Mouse (Mus musculus): Measurements from ENCODE around the gene Thap2. TPM values are rescaled to one million over a fixed set of nuclear protein-coding genes. Genes with fewer than 3 reads are reported as not detected.

Thap2 gene
- polyA plus RNA-seq (2015; fragmentation: Nextera tagmentation; extraction: Ambion mirVana) = 18.6 and 22.6 TPM in 2 replicates

DNA sequence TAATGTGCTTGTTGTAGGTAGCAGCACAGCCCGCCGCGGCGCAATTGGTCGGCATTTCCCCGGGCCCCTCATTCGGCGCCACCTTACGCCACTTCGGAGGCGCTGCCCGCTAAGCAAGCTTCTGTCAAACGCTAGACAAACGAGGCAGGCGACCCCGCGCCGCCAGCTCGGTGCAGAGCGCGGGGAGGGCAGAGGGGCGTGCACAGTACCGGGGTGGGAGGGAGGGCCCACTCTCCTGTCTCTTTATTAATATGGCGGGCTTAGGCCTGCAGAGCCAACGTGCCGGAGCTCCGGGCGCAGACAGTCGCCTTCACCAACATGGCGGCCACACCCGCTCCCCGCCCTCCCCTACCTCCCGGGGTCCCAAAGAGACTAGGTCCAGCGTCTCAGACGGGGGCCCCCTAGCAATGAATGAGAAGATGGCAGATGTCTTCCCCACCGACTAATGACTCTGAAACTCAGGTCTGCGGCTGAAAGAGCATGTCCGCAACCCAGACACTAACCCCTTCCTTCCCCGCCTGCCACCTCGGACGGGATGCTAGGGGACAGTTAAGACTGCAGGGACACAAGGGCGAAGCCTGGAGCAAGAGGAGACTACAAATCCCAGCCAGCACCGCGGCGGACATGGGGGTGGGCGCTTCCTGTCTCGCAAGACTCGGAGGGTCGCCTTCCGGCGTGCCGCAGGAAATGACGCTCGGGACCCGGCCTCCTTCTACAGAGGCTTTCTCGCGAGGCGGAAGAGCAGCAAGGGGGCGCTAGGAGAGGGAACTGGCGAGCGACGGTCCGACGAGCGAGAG is at the start of gene Thap2, which contains the start of gene Zfc3h1:
Thap2 (minus strand) TSS at position 223 of the 797 bp plus-strand sequence.
Zfc3h1 (plus strand) TSS at position 739 of the 797 bp plus-strand sequence.
- H3K36me3 ChIP-seq (ENCODE audit: control insufficient read depth, insufficient read depth, low read length) = peaks cover 4% of the 10 kb centered on the region; the same call in 1 of the 2 replicates
- peak within 1 kb of the TSS; percentile 95 for H3K9ac ChIP-seq (ENCODE audit: low read depth, low read length)
- H3K9me3 ChIP-seq (ENCODE audit: control insufficient read depth, low read length) = no peaks in the 10 kb centered on the region
- peak; percentile 99 for ATAC-seq
- H3K4me3 ChIP-seq (ENCODE audit: low read length) = peak within 1 kb of the TSS; percentile 98
- under 1% methylated on average over 65 of the region's 65 CpGs for WGBS
- H3K27ac ChIP-seq (ENCODE audit: low read length) = peak within 1 kb of the TSS; percentile 98
- peaks cover 19% of the 10 kb centered on the region for H3K4me1 ChIP-seq (ENCODE audit: control insufficient read depth, insufficient read depth, low read length)
- H3K27me3 ChIP-seq (replicated peaks; ENCODE audit: control insufficient read depth, insufficient read depth, low read length) = no peaks in the 10 kb centered on the region
- H3K4me2 ChIP-seq (ENCODE audit: low read depth, low read length) = peak within 1 kb of the TSS; percentile 52

DNA sequence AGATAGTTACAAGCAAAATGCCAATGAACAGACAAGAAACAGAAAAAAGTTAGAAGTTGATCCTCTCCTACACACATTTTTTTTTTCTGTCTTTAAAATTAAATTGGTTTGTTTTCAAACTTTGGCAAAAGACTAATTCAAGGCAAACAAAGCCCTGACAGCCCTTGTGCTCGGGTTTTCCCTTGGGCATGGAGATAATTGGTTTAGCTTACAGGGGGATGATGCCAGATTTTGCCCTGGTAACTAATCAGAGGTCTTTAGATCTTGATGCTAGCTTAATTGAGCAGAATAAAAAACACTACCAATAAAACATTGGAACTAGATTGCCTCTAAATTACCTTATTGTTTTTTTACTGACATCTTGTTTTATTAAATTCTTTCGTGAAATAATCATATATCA is 41.1 kb upstream of the Thap2 start:
- ATAC-seq = no peak
- peaks cover 24% of the 10 kb centered on the region for H3K36me3 ChIP-seq (ENCODE audit: control insufficient read depth, insufficient read depth, low read length)
- H3K9ac ChIP-seq (ENCODE audit: low read depth, low read length) = no peak overlapping the region
- no peaks in the 10 kb centered on the region for H3K9me3 ChIP-seq (ENCODE audit: control insufficient read depth, low read length)
- H3K4me1 ChIP-seq (ENCODE audit: control insufficient read depth, insufficient read depth, low read length) = no peaks in the 10 kb centered on the region
- no peak overlapping the region for H3K4me3 ChIP-seq (ENCODE audit: low read length)
- no peaks in the 10 kb centered on the region for H3K27me3 ChIP-seq (replicated peaks; ENCODE audit: control insufficient read depth, insufficient read depth, low read length)
- no peak overlapping the region for H3K4me2 ChIP-seq (ENCODE audit: low read depth, low read length)
- no peak overlapping the region for H3K27ac ChIP-seq (ENCODE audit: low read length)
- 76% methylated on average over 2 of the region's 2 CpGs for WGBS

DNA sequence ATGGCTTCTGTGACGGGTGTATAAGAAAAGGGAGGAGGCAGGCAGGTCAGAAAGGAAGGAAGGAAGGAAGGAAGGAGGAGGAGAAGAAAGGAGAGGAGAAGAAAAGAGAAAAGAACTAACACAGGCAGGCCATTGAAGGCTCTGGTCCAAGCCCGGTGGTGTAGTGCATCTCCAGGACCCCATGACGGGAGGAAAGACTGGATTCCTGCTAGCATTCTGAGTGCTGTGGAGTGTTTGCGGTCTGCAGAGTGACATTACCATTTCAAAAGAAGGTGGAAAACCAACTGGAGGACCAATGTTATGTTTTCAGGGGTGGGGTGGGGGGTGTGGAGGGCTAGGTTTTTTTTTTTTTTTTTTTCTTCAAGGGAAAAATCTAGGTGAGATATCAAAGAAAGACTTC is 37.7 kb upstream of the Thap2 start:
- Histone ChIP-seq H3K36me3 (ENCODE audit: control insufficient read depth, insufficient read depth, low read length) (peaks cover 19% of the 10 kb centered on the region), H3K9ac (ENCODE audit: low read depth, low read length) (no peak overlapping the region), H3K4me2 (ENCODE audit: low read depth, low read length) (no peak overlapping the region), H3K9me3 (ENCODE audit: control insufficient read depth, low read length) (no peaks in the 10 kb centered on the region), H3K27me3 (replicated peaks; ENCODE audit: control insufficient read depth, insufficient read depth, low read length) (no peaks in the 10 kb centered on the region), H3K4me3 (ENCODE audit: low read length) (no peak overlapping the region), H3K4me1 (ENCODE audit: control insufficient read depth, insufficient read depth, low read length) (no peaks in the 10 kb centered on the region), H3K27ac (ENCODE audit: low read length) (no peak overlapping the region)
- 86% methylated on average over 4 of the region's 4 CpGs for WGBS
- no peak for ATAC-seq

DNA sequence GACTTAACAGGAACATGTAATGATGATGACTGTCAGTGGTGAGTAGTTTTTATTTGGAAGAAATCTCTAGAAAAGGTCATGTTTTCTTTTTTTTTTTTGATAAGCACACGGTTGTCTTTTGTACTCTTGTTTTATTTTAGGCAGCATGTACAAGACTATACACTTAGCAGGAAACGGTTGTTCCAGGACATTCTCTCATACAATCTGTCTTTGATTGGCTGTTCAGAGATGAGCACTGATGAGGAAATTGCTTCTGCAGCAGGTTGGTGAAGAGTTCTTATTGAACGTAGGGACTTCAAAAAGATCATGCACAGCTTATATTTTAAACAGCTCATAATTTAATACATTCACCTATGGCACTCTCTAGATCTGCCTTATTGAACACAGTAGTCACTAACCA is 29.8 kb upstream of the Thap2 start:
- Histone ChIP-seq H3K27ac (ENCODE audit: low read length) (no peak overlapping the region), H3K4me2 (ENCODE audit: low read depth, low read length) (no peak overlapping the region), H3K9ac (ENCODE audit: low read depth, low read length) (no peak overlapping the region), H3K36me3 (ENCODE audit: control insufficient read depth, insufficient read depth, low read length) (peaks cover 13% of the 10 kb centered on the region), H3K9me3 (ENCODE audit: control insufficient read depth, low read length) (no peaks in the 10 kb centered on the region), H3K4me3 (ENCODE audit: low read length) (no peak overlapping the region), H3K27me3 (replicated peaks; ENCODE audit: control insufficient read depth, insufficient read depth, low read length) (no peaks in the 10 kb centered on the region), H3K4me1 (ENCODE audit: control insufficient read depth, insufficient read depth, low read length) (no peaks in the 10 kb centered on the region)
- no peak for ATAC-seq
- 86% methylated on average over 3 of the region's 3 CpGs for WGBS

DNA sequence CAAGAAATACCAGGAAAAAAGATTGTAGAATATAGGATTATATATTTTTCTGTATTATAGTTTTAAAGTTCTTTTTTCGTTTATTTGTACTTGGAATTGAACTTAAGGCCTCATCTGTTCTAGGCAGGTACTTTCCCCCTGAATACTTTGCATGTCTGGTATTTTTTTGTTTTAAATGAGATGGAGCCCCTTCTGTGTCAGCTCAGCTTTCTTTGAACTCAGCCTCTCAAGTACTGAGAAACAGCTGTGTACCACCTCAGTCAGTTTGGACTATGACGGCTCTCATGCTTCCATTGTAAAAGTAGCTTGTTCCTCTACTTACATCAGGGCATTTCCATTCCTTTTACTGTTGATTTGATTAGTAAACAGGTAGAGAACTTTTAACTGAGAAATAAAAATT is 29.3 kb upstream of the Thap2 start:
- Histone ChIP-seq H3K9ac (ENCODE audit: low read depth, low read length) (no peak overlapping the region), H3K4me3 (ENCODE audit: low read length) (no peak overlapping the region), H3K27me3 (replicated peaks; ENCODE audit: control insufficient read depth, insufficient read depth, low read length) (no peaks in the 10 kb centered on the region), H3K9me3 (ENCODE audit: control insufficient read depth, low read length) (no peaks in the 10 kb centered on the region), H3K27ac (ENCODE audit: low read length) (no peak overlapping the region), H3K4me2 (ENCODE audit: low read depth, low read length) (no peak overlapping the region), H3K4me1 (ENCODE audit: control insufficient read depth, insufficient read depth, low read length) (no peaks in the 10 kb centered on the region), H3K36me3 (ENCODE audit: control insufficient read depth, insufficient read depth, low read length) (peaks cover 13% of the 10 kb centered on the region)
- WGBS = 94% methylated on average over 2 of the region's 2 CpGs
- ATAC-seq = no peak

DNA sequence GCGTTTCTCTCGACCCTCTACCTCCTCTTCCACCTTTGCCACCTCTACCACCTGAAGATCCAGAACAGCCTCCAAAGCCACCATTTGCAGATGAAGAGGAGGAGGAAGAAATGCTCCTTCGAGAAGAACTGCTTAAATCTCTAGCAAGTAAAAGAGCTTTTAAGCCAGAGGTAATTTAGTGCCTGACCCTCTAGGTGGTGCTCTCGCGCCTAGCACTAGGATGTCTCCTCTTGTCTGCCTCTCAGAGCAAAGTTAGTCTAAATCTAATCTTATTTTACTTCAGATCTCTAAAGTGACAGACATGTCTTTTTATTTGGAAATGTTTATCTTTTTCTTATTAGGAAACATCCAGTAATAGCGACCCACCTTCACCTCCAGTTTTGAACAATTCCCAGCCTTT is 22.1 kb upstream of the Thap2 start:
- no peak for ATAC-seq
- Histone ChIP-seq H3K9ac (ENCODE audit: low read depth, low read length) (no peak overlapping the region), H3K27me3 (replicated peaks; ENCODE audit: control insufficient read depth, insufficient read depth, low read length) (no peaks in the 10 kb centered on the region), H3K4me2 (ENCODE audit: low read depth, low read length) (no peak overlapping the region), H3K27ac (ENCODE audit: low read length) (no peak overlapping the region), H3K4me3 (ENCODE audit: low read length) (no peak overlapping the region), H3K9me3 (ENCODE audit: control insufficient read depth, low read length) (no peaks in the 10 kb centered on the region), H3K4me1 (ENCODE audit: control insufficient read depth, insufficient read depth, low read length) (no peaks in the 10 kb centered on the region), H3K36me3 (ENCODE audit: control insufficient read depth, insufficient read depth, low read length) (0 out of 2 replicates have a peak, but pooled peaks cover 11% of the 10 kb centered on the region)
- 66% methylated on average over 6 of the region's 6 CpGs for WGBS

DNA sequence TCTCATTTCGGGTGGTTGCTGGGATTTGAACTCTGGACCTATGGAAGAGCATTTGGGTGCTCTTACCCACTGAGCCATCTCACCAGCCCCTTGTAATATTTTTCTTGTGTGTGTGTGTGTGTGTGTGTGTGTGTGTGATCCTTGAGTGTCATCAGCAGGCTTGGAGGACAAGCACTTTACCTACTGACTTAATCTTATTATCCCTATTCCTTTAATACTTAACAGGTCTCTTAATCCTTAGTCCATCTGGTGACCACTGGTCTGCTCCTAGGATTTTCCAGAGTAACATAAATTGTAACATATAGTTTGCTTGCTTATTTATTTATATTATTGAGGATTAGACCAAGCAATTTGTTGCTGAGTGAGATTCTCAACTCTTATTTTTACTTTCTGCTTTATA is 7.7 kb upstream of the Thap2 start:
- H3K27ac ChIP-seq (ENCODE audit: low read length) = no peak overlapping the region
- H3K36me3 ChIP-seq (ENCODE audit: control insufficient read depth, insufficient read depth, low read length) = 0 out of 2 replicates have a peak, but pooled peaks cover 4% of the 10 kb centered on the region
- no peak for ATAC-seq
- H3K9ac ChIP-seq (ENCODE audit: low read depth, low read length) = no peak overlapping the region
- no peaks in the 10 kb centered on the region for H3K9me3 ChIP-seq (ENCODE audit: control insufficient read depth, low read length)
- H3K4me3 ChIP-seq (ENCODE audit: low read length) = no peak overlapping the region
- H3K4me1 ChIP-seq (ENCODE audit: control insufficient read depth, insufficient read depth, low read length) = peaks cover 18% of the 10 kb centered on the region
- WGBS = 100% methylated on average over 1 of the region's 1 CpGs
- H3K27me3 ChIP-seq (replicated peaks; ENCODE audit: control insufficient read depth, insufficient read depth, low read length) = no peaks in the 10 kb centered on the region
- H3K4me2 ChIP-seq (ENCODE audit: low read depth, low read length) = no peak overlapping the region

DNA sequence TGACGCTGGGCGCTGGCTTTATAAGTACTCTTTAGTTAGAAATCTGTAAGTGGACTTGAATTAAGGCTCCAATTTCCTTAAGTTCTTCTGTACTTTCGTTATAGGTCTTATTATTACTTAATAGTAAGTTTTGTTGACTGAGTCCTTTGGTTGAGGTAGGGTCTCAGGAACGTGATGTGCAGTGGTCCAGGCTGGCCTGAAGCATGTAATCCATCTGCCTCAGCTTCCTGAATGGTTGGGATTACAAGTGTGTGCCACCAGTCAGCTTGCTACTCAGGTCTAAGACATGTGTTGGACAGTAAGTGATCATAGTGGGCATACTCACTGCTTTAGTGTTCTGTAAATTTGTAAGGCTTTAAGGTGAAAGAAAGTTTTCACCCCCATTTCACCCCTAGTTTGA is 6.8 kb upstream of the Thap2 start:
- no peak for ATAC-seq
- 0 out of 2 replicates have a peak, but pooled peaks cover 4% of the 10 kb centered on the region for H3K36me3 ChIP-seq (ENCODE audit: control insufficient read depth, insufficient read depth, low read length)
- H3K27ac ChIP-seq (ENCODE audit: low read length) = no peak overlapping the region
- no peaks in the 10 kb centered on the region for H3K27me3 ChIP-seq (replicated peaks; ENCODE audit: control insufficient read depth, insufficient read depth, low read length)
- H3K4me1 ChIP-seq (ENCODE audit: control insufficient read depth, insufficient read depth, low read length) = peaks cover 13% of the 10 kb centered on the region
- no peak overlapping the region for H3K9ac ChIP-seq (ENCODE audit: low read depth, low read length)
- no peaks in the 10 kb centered on the region for H3K9me3 ChIP-seq (ENCODE audit: control insufficient read depth, low read length)
- no peak overlapping the region for H3K4me2 ChIP-seq (ENCODE audit: low read depth, low read length)
- H3K4me3 ChIP-seq (ENCODE audit: low read length) = no peak overlapping the region
- WGBS = 92% methylated on average over 4 of the region's 4 CpGs

DNA sequence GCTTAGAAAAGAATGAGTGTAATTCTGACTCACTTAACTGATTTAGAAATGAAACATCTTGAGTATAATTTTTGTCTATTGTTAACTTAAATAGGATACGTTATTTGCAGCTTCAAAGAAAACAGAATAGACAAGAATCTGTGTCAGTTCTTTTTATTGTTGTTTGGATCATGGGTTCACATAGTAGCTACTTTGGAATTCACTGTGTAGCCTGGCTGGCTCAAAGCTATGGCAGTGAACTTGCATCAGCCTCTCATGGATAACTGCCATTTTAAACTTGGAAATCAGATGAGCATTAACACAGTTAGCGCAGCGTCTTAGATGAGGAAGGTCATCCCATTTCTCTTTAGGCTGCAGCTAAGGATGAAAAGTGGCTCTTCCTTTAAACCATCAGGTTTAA is 3.6 kb upstream of the Thap2 start:
- Histone ChIP-seq H3K4me1 (ENCODE audit: control insufficient read depth, insufficient read depth, low read length) (peaks cover 11% of the 10 kb centered on the region), H3K4me3 (ENCODE audit: low read length) (no peak overlapping the region), H3K4me2 (ENCODE audit: low read depth, low read length) (no peak overlapping the region), H3K27me3 (replicated peaks; ENCODE audit: control insufficient read depth, insufficient read depth, low read length) (no peaks in the 10 kb centered on the region), H3K9ac (ENCODE audit: low read depth, low read length) (no peak overlapping the region), H3K36me3 (ENCODE audit: control insufficient read depth, insufficient read depth, low read length) (no peaks in the 10 kb centered on the region), H3K27ac (ENCODE audit: low read length) (no peak overlapping the region), H3K9me3 (ENCODE audit: control insufficient read depth, low read length) (no peaks in the 10 kb centered on the region)
- 75% methylated on average over 3 of the region's 3 CpGs for WGBS
- ATAC-seq = no peak

Data from intestine, embryonic 16.5 days (tissue).